Mouse (Mus musculus): ENCODE measurements around the gene Gtdc1.

- no peak for TF ChIP-seq CTCF (IDR thresholded peaks at IDR 0.05)
- no peak for TF ChIP-seq POLR2A (IDR thresholded peaks at IDR 0.05; ENCODE audit: insufficient read depth, low read depth, low read length)
Measured at GRCm38 (mm10) chr2:44628778-44629177, 298.7 kb downstream of the Gtdc1 start.
